Mouse (Mus musculus) liver, embryonic 13.5 days (tissue): Measurements from ENCODE around the gene Angptl2. TPM values are rescaled to one million over a fixed set of nuclear protein-coding genes. Genes with fewer than 3 reads are reported as not detected.
A peak's percentile ranks its signal among the peaks of the same experiment; 100 is the strongest.

ENCODE experiments used
- ATAC-seq: fragments of 200-750 bp; cut with Nextera tagmentation; 2 replicates; pipeline ENCODE4 v1.8.0; 2017; ENCODE audit warnings: low read depth, mild to moderate bottlenecking, moderate number of reproducible peaks, moderate library complexity
- DNase-seq: peaks from one replicate; pipeline ENCODE4 v3.0.0; 2022
- H3K27ac ChIP-seq: fragments of 300-500 bp; sonication (generic); 2 replicates; pipeline ENCODE4 v1.5.1; 2015; ENCODE audit warnings: moderate library complexity, mild to moderate bottlenecking, inconsistent platforms
- H3K27me3 ChIP-seq: fragments of 300-500 bp; sonication (generic); 2 replicates; pipeline ENCODE4 v1.6.1; 2015; ENCODE audit warnings: mild to moderate bottlenecking, inconsistent platforms
- H3K36me3 ChIP-seq: fragments of 300-500 bp; sonication (generic); 2 replicates; pipeline ENCODE4 v1.6.1; 2015; ENCODE audit warnings: mild to moderate bottlenecking, inconsistent platforms
- H3K4me1 ChIP-seq: fragments of 300-500 bp; sonication (generic); replicated peaks from 2 replicates; pipeline ENCODE4 v1.6.1; 2015; ENCODE audit warnings: inconsistent platforms
- H3K4me2 ChIP-seq: fragments of 300-500 bp; sonication (generic); 2 replicates; pipeline ENCODE4 v1.6.1; 2015; ENCODE audit warnings: inconsistent platforms, mild to moderate bottlenecking, moderate library complexity
- H3K4me3 ChIP-seq: fragments of 300-500 bp; sonication (generic); replicated peaks from 2 replicates; pipeline ENCODE4 v1.5.1; 2015; ENCODE audit warnings: mild to moderate bottlenecking, inconsistent platforms
- H3K9ac ChIP-seq: fragments of 300-500 bp; sonication (generic); 2 replicates; pipeline ENCODE4 v1.6.1; 2015; ENCODE audit warnings: mild to moderate bottlenecking, inconsistent platforms
- H3K9me3 ChIP-seq: fragments of 300-500 bp; sonication (generic); replicated peaks from 2 replicates; pipeline ENCODE4 v1.6.1; 2016; ENCODE audit warnings: inconsistent platforms
- WGBS: fragments of 180-500 bp; shearing (Covaris S2); methylation state at CpG from one replicate; pipeline ENCODE4 v1.1.7; 2015; ENCODE audit not compliant: insufficient replicate concordance; 5-methylcytosine and 5-hydroxymethylcytosine counted together
- polyA plus RNA-seq: library from polyadenylated mRNA; unstranded; fragments of >200 nt; fragmentation: Nextera tagmentation; extraction: Ambion mirVana; gene quantifications from 2 replicates; pipeline ENCODE4 v1.2.1, GENCODE M21; 2015

The Angptl2 gene
- polyA plus RNA-seq, 1 experiment from 2014 or later: 2.6 TPM

GRCm38 (mm10) chr2:33233856-33234255, 18.0 kb downstream of the Angptl2 start:
- H3K9me3 ChIP-seq: no peaks in the 10 kb centered on the region
- no peak overlapping the region for H3K4me2 ChIP-seq
- no peaks in the 10 kb centered on the region for H3K4me1 ChIP-seq
- no peaks in the 10 kb centered on the region for H3K27me3 ChIP-seq
- ATAC-seq (no peak), DNase-seq (no peak)
- no peak overlapping the region for H3K4me3 ChIP-seq
- no peak overlapping the region for H3K9ac ChIP-seq
- H3K36me3 ChIP-seq: no peaks in the 10 kb centered on the region
- H3K27ac ChIP-seq: no peak overlapping the region
- WGBS: 72% methylated on average over 5 of the region's 5 CpGs

- no peak overlapping the region for H3K4me3 ChIP-seq
- H3K36me3 ChIP-seq: no peaks in the 10 kb centered on the region
- no peak overlapping the region for H3K9ac ChIP-seq
- DNase-seq (no peak), ATAC-seq (no peak)
- H3K9me3 ChIP-seq: no peaks in the 10 kb centered on the region
- no peak overlapping the region for H3K4me2 ChIP-seq
- no peak overlapping the region for H3K27ac ChIP-seq
- H3K27me3 ChIP-seq: no peaks in the 10 kb centered on the region
- WGBS: 67% methylated on average over 4 of the region's 4 CpGs
- no peaks in the 10 kb centered on the region for H3K4me1 ChIP-seq
Measured at GRCm38 (mm10) chr2:33234848-33235247, 19.0 kb downstream of the Angptl2 start.

- no peaks in the 10 kb centered on the region for H3K9me3 ChIP-seq
- WGBS: 78% methylated on average over 6 of the region's 6 CpGs
- H3K27me3 ChIP-seq: no peaks in the 10 kb centered on the region
- no peak overlapping the region for H3K27ac ChIP-seq
- no peak overlapping the region for H3K4me2 ChIP-seq
- H3K4me3 ChIP-seq: no peak overlapping the region
- H3K9ac ChIP-seq: no peak overlapping the region
- no peaks in the 10 kb centered on the region for H3K4me1 ChIP-seq
- no peaks in the 10 kb centered on the region for H3K36me3 ChIP-seq
- ATAC-seq: no peak
- DNase-seq: no peak
Measured at GRCm38 (mm10) chr2:33237581-33237980, 21.7 kb downstream of the Angptl2 start.

- 67% methylated on average over 6 of the region's 6 CpGs for WGBS
- Histone ChIP-seq H3K27me3 (no peaks in the 10 kb centered on the region), H3K27ac (no peak overlapping the region), H3K9me3 (no peaks in the 10 kb centered on the region), H3K4me3 (no peak overlapping the region), H3K4me2 (no peak overlapping the region), H3K36me3 (no peaks in the 10 kb centered on the region), H3K4me1 (peaks cover 22% of the 10 kb centered on the region), H3K9ac (no peak overlapping the region)
- DNase-seq (no peak), ATAC-seq (no peak)
Measured at GRCm38 (mm10) chr2:33244880-33245279, 29.0 kb downstream of the Angptl2 start.

- H3K4me3 ChIP-seq: no peak overlapping the region
- H3K4me1 ChIP-seq: peaks cover 27% of the 10 kb centered on the region
- no peaks in the 10 kb centered on the region for H3K27me3 ChIP-seq
- ATAC-seq (no peak), DNase-seq (no peak)
- H3K36me3 ChIP-seq: no peaks in the 10 kb centered on the region
- no peak overlapping the region for H3K27ac ChIP-seq
- no peak overlapping the region for H3K9ac ChIP-seq
- no peak overlapping the region for H3K4me2 ChIP-seq
- no peaks in the 10 kb centered on the region for H3K9me3 ChIP-seq
Measured at GRCm38 (mm10) chr2:33245350-33245749, 29.5 kb downstream of the Angptl2 start.

- ATAC-seq (no peak), DNase-seq (no peak)
- Histone ChIP-seq H3K4me3 (no peak overlapping the region), H3K27ac (no peak overlapping the region), H3K9me3 (no peaks in the 10 kb centered on the region), H3K4me1 (peaks cover 27% of the 10 kb centered on the region), H3K27me3 (no peaks in the 10 kb centered on the region), H3K36me3 (no peaks in the 10 kb centered on the region), H3K4me2 (no peak overlapping the region), H3K9ac (no peak overlapping the region)
- 50% methylated on average over 5 of the region's 5 CpGs for WGBS
Measured at GRCm38 (mm10) chr2:33246841-33247240, 31.0 kb downstream of the Angptl2 start.

- no peak for DNase-seq
- H3K4me3 ChIP-seq: no peak overlapping the region
- no peaks in the 10 kb centered on the region for H3K9me3 ChIP-seq
- H3K36me3 ChIP-seq: no peaks in the 10 kb centered on the region
- H3K4me2 ChIP-seq: no peak overlapping the region
- no peak overlapping the region for H3K9ac ChIP-seq
- 80% methylated on average over 7 of the region's 7 CpGs for WGBS
- ATAC-seq: no peak
- H3K4me1 ChIP-seq: peaks cover 32% of the 10 kb centered on the region
- no peak overlapping the region for H3K27ac ChIP-seq
- no peaks in the 10 kb centered on the region for H3K27me3 ChIP-seq
Measured at GRCm38 (mm10) chr2:33248549-33248948, 32.7 kb downstream of the Angptl2 start.

- Histone ChIP-seq H3K4me3 (no peak overlapping the region), H3K36me3 (no peaks in the 10 kb centered on the region), H3K27me3 (no peaks in the 10 kb centered on the region), H3K4me1 (peaks cover 47% of the 10 kb centered on the region), H3K4me2 (no peak overlapping the region), H3K27ac (peak overlapping the region; percentile 2; the same call in 1 of the 2 replicates), H3K9me3 (no peaks in the 10 kb centered on the region), H3K9ac (no peak overlapping the region)
- WGBS: 51% methylated on average over 3 of the region's 3 CpGs
- ATAC-seq (no peak), DNase-seq (no peak)
Measured at GRCm38 (mm10) chr2:33249922-33250633, 34.2 kb downstream of the Angptl2 start.

- no peak overlapping the region for H3K4me3 ChIP-seq
- ATAC-seq (no peak), DNase-seq (no peak)
- no peak overlapping the region for H3K9ac ChIP-seq
- H3K27me3 ChIP-seq: no peaks in the 10 kb centered on the region
- peaks cover 70% of the 10 kb centered on the region for H3K4me1 ChIP-seq
- no peaks in the 10 kb centered on the region for H3K36me3 ChIP-seq
- WGBS: 80% methylated on average over 6 of the region's 6 CpGs
- H3K27ac ChIP-seq: no peak overlapping the region
- H3K4me2 ChIP-seq: no peak overlapping the region
- H3K9me3 ChIP-seq: no peaks in the 10 kb centered on the region
Measured at GRCm38 (mm10) chr2:33252751-33253150, 36.9 kb downstream of the Angptl2 start.

- H3K4me3 ChIP-seq: no peak overlapping the region
- H3K27me3 ChIP-seq: no peaks in the 10 kb centered on the region
- H3K9ac ChIP-seq: no peak overlapping the region
- no peaks in the 10 kb centered on the region for H3K36me3 ChIP-seq
- WGBS: 48% methylated on average over 4 of the region's 4 CpGs
- H3K9me3 ChIP-seq: no peaks in the 10 kb centered on the region
- ATAC-seq (no peak), DNase-seq (no peak)
- H3K4me1 ChIP-seq: peaks cover 62% of the 10 kb centered on the region
- no peak overlapping the region for H3K27ac ChIP-seq
- H3K4me2 ChIP-seq: no peak overlapping the region
Measured at GRCm38 (mm10) chr2:33253572-33254190, 37.8 kb downstream of the Angptl2 start.

- ATAC-seq: no peak
- no peak overlapping the region for H3K27ac ChIP-seq
- no peaks in the 10 kb centered on the region for H3K9me3 ChIP-seq
- H3K36me3 ChIP-seq: no peaks in the 10 kb centered on the region
- DNase-seq: no peak
- 77% methylated on average over 9 of the region's 9 CpGs for WGBS
- no peak overlapping the region for H3K9ac ChIP-seq
- no peak overlapping the region for H3K4me2 ChIP-seq
- no peaks in the 10 kb centered on the region for H3K27me3 ChIP-seq
- no peak overlapping the region for H3K4me3 ChIP-seq
- H3K4me1 ChIP-seq: peaks cover 54% of the 10 kb centered on the region
Measured at GRCm38 (mm10) chr2:33254318-33254985, 38.6 kb downstream of the Angptl2 start.
